Mouse (Mus musculus) lung, adult 2 months (tissue): ENCODE results near the gene Parp11.

Source experiments
- CTCF ChIP-seq: fragments of 200-500 bp; IDR thresholded peaks from 2 replicates; pipeline ENCODE4 v1.5.1; 2011; ENCODE audit warnings: mild to moderate bottlenecking, low read length, control low read depth; ENCODE audit not compliant: insufficient read depth
- POLR2A ChIP-seq: fragments of 200-500 bp; IDR thresholded peaks from 2 replicates; pipeline ENCODE4 v1.6.1; 2011; ENCODE audit warnings: low read depth, mild to moderate bottlenecking, control low read depth, low read length, borderline replicate concordance; ENCODE audit errors: extremely low read depth

DNA sequence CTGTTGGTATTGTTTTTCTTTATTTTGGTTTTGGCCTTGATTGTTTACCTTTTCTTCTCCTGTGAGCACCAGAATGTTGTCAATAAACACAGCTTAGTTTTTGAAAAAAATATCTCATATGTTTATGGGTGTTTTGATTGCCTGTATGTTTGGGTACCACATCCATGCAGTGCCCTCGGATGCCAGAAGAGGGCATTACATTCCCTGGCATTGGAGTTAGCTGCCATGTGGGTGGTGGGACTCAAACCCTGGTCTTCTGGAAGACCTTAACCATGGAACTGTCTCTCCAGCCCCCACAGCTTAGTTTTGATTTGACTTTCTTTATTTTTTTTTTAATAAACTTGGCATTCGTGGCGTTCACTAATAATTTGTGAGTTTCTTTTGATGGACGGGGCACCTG lies 8.8 kb downstream of the Parp11 start:
- TF ChIP-seq CTCF (no peak), POLR2A (no peak)
